Mouse (Mus musculus) MEL (cell line): ENCODE results near the gene Enpp4.

Experiments used
- EP300 ChIP-seq, 2 experiments: IDR thresholded peaks; 2 replicates each; pipeline ENCODE4 v1.6.1; 2011; ENCODE audit warnings: improper control_type of control experiment in 2 of 2, low read length in 2 of 2, low read depth in 1 of 2, mild to moderate bottlenecking in 1 of 2
- MAFK ChIP-seq: IDR thresholded peaks from 2 replicates; pipeline ENCODE4 v1.6.1; 2011; ENCODE audit warnings: low read depth, mild to moderate bottlenecking, low read length, improper control_type of control experiment, borderline replicate concordance
- MAX ChIP-seq: IDR thresholded peaks from 2 replicates; pipeline ENCODE4 v1.6.1; 2011; ENCODE audit warnings: low read length, improper control_type of control experiment
- RCOR1 ChIP-seq: IDR thresholded peaks from 2 replicates; pipeline ENCODE4 v1.6.1; 2012; ENCODE audit warnings: low read depth, mild to moderate bottlenecking, inconsistent platforms, low read length, improper control_type of control experiment

- no peak for TF ChIP-seq EP300 (IDR thresholded peaks at IDR 0.05; ENCODE audit: low read depth in 1 of 2, low read length in 2 of 2)
- TF ChIP-seq MAFK, result no peak
- no peak for TF ChIP-seq MAX
- TF ChIP-seq RCOR1, result no peak
Measured at GRCm38 (mm10) chr17:44061289-44061890, 44.2 kb downstream of the Enpp4 start.
